Mouse (Mus musculus) midbrain, embryonic 15.5 days (tissue): ENCODE data around the gene Ebf1. TPM values are rescaled to one million over a fixed set of nuclear protein-coding genes. Genes with fewer than 3 reads are reported as not detected.

Source experiments
- ATAC-seq: fragments of 200-750 bp; cut with Nextera tagmentation; replicated peaks from 2 replicates; pipeline ENCODE4 v1.8.0; 2017; ENCODE audit warnings: moderate TSS enrichment
- H3K27ac ChIP-seq: fragments of 300-500 bp; sonication (generic); 2 replicates; pipeline ENCODE4 v1.5.1; 2015; ENCODE audit warnings: mild to moderate bottlenecking, inconsistent platforms
- H3K27me3 ChIP-seq: fragments of 300-500 bp; sonication (generic); replicated peaks from 2 replicates; pipeline ENCODE4 v1.6.1; 2015; ENCODE audit warnings: inconsistent platforms
- H3K36me3 ChIP-seq: fragments of 300-500 bp; sonication (generic); replicated peaks from 2 replicates; pipeline ENCODE4 v1.6.1; 2015; ENCODE audit warnings: inconsistent platforms
- H3K4me1 ChIP-seq: fragments of 300-500 bp; sonication (generic); 2 replicates; pipeline ENCODE4 v1.6.1; 2015; ENCODE audit warnings: inconsistent platforms
- H3K4me2 ChIP-seq: fragments of 300-500 bp; sonication (generic); 2 replicates; pipeline ENCODE4 v1.6.1; 2015; ENCODE audit warnings: inconsistent platforms, mild to moderate bottlenecking, moderate library complexity
- H3K4me3 ChIP-seq: fragments of 300-500 bp; sonication (generic); 2 replicates; pipeline ENCODE4 v1.5.1; 2015; ENCODE audit warnings: mild to moderate bottlenecking, inconsistent platforms
- H3K9ac ChIP-seq: fragments of 300-500 bp; sonication (generic); 2 replicates; pipeline ENCODE4 v1.6.1; 2015; ENCODE audit warnings: mild to moderate bottlenecking, inconsistent platforms
- H3K9me3 ChIP-seq: fragments of 300-500 bp; sonication (generic); 2 replicates; pipeline ENCODE4 v1.6.1; 2016; ENCODE audit warnings: inconsistent platforms
- WGBS: fragments of 180-500 bp; shearing (Covaris S2); methylation state at CpG from one replicate; pipeline ENCODE4 v1.1.7; 2015; ENCODE audit warnings: mixed read lengths; 5-methylcytosine and 5-hydroxymethylcytosine counted together
- polyA plus RNA-seq: library from polyadenylated mRNA; unstranded; fragments of >200 nt; fragmentation: Nextera tagmentation; extraction: Ambion mirVana; gene quantifications from 2 replicates; pipeline ENCODE4 v1.2.1, GENCODE M21; 2015

Gene Ebf1
- polyA plus RNA-seq, 1 experiment from 2014 or later, result 68.9 TPM

DNA sequence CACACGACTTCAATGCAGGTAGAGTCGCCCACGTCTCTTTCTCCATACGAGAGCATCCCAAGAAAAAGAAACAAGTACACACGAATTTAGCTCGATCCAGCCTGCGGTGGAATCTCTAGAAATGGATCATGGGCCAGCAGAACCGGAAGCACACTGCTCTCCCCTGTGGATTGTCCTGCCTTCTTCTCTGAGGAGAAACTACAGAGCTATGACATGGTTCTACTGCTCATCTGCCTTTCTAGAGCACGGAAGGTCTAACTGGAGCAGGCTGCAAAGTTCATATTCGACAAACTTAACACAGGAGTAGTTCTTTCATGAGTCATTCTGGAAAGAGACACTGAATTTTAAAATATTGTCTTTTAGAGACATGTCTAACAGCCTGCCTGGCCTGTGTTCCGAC is 8.5 kb upstream of the Ebf1 start:
- Histone ChIP-seq H3K9ac (no peak overlapping the region), H3K4me3 (no peak overlapping the region), H3K4me1 (peaks cover 25% of the 10 kb centered on the region), H3K27me3 (peaks cover 14% of the 10 kb centered on the region), H3K9me3 (no peaks in the 10 kb centered on the region), H3K36me3 (no peaks in the 10 kb centered on the region), H3K4me2 (no peak overlapping the region), H3K27ac (no peak overlapping the region)
- ATAC-seq, result no peak
- 87% methylated on average over 11 of the region's 11 CpGs for WGBS

DNA sequence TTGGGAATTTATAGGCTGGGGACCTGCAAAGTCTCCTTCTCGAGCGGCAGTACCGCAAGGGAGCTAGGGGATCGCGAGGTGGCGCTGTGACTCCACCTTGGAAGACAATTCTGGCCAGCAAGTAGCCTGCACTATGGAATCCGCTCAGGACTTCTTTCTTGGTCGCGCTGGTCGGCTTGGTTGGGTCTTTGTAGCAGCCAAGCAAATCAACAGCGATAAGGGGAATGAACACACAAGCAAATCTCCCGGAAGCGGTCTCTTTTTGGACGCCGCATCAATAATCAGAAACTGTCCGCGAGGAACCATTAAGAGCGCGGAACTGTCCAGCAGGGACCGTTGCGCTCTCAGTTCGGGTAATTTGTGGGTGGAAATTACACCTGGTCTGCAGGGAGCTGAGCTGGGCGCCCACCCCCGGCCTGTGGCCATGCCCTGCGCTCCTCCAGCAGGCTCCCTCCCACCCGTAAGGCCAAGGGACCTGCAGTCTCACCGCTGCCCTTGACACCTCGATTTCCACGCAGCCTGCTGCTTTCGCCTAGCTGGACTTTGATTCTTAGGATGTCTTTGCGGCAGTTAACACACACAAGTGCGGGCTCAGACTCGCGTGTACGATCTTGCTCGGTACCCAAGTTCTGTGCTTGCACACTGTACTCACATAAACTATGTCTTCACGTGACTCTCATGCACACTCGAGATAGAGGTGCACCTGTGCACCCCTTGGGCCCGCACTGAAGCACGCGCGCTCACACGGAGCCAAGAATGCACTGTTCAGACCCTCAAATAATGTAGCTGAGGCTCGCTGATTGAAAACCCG is 5.9 kb upstream of the Ebf1 start:
- WGBS, result 1% methylated on average over 45 of the region's 45 CpGs

DNA sequence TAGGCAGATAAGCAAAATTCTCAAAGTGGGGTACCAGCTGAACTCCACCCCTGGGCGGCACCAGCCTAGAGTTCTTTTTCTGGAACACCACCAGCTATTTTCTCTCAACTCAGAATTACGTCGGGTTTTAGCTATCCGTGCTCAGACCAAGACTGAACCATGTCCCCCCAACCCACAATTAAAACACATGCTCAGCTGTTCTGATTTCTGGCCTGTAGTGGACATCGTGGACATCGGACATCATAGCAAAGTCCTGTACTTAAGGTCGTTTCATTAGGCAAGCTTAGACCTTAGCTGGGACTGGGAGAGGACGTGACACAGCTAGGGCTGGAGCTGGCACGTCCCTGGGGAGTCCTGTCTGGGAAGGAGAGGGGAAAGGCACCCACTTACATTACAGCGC is 5.0 kb upstream of the Ebf1 start:
- Histone ChIP-seq H3K27ac (no peak overlapping the region), H3K36me3 (no peaks in the 10 kb centered on the region), H3K4me2 (peak overlapping the region; percentile 52; the same call in 1 of the 2 replicates), H3K9me3 (no peaks in the 10 kb centered on the region), H3K27me3 (peaks cover 34% of the 10 kb centered on the region), H3K9ac (no peak overlapping the region), H3K4me1 (peaks cover 34% of the 10 kb centered on the region), H3K4me3 (no peak overlapping the region)
- ATAC-seq, result no peak
- 5% methylated on average over 10 of the region's 10 CpGs for WGBS

More for the DNA sequence above, 5.9 kb upstream of the Ebf1 start:
- no peaks in the 10 kb centered on the region for H3K36me3 ChIP-seq
- no peaks in the 10 kb centered on the region for H3K9me3 ChIP-seq
- H3K4me2 ChIP-seq, result peak overlapping the region; percentile 98
- peak overlapping the region; percentile 47 for H3K9ac ChIP-seq
- ATAC-seq, result peak; percentile 90
- H3K27me3 ChIP-seq, result peaks cover 29% of the 10 kb centered on the region
- H3K27ac ChIP-seq, result peak overlapping the region; percentile 67
- peaks cover 25% of the 10 kb centered on the region for H3K4me1 ChIP-seq
- peak overlapping the region; percentile 48 for H3K4me3 ChIP-seq

DNA sequence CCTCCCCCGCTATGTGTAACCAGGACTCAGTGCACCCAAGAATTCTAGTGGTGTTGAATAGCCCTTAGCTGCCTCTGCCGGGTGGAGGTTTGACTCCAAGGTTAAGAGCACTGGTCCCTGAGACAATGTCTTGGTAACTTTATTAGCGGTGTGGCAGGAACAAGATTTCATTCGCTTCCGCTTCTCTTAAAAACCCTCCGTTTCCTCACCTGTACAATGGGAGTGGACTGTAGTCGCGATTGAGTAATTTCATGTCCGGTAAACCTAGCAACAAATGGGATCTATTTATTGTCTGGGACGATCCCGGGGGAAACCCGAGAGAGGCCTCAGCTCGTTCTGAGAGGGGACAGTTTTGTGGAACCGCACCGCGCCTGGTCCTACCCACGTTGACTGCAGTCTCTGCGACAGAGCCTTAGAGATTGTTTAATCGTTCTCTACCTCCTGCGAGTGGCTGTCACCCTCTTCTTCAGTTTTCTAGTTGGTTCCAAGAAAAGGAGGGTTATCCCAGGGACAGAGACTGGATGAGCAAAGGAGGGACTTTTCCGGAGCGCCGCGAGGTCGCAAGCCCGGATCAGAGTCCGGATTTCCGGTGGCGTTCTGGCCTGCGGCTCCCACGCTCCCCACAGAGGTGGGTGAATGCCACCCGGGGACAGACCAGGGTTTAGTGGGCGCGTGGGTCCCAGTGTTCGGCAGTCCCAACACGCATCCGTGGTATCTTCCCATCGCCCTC is 4.3 kb upstream of the Ebf1 start:
- H3K4me3 ChIP-seq, result peak overlapping the region; percentile 32
- H3K27ac ChIP-seq, result no peak overlapping the region
- H3K27me3 ChIP-seq, result peaks cover 34% of the 10 kb centered on the region
- peak overlapping the region; percentile 52 for H3K4me2 ChIP-seq
- H3K9me3 ChIP-seq, result no peaks in the 10 kb centered on the region
- 0 out of 2 replicates have a peak overlapping the region, but pooled peaks have one; percentile 7 for H3K9ac ChIP-seq
- ATAC-seq, result no peak
- H3K36me3 ChIP-seq, result no peaks in the 10 kb centered on the region
- peaks cover 35% of the 10 kb centered on the region for H3K4me1 ChIP-seq
- 2% methylated on average over 38 of the region's 38 CpGs for WGBS

DNA sequence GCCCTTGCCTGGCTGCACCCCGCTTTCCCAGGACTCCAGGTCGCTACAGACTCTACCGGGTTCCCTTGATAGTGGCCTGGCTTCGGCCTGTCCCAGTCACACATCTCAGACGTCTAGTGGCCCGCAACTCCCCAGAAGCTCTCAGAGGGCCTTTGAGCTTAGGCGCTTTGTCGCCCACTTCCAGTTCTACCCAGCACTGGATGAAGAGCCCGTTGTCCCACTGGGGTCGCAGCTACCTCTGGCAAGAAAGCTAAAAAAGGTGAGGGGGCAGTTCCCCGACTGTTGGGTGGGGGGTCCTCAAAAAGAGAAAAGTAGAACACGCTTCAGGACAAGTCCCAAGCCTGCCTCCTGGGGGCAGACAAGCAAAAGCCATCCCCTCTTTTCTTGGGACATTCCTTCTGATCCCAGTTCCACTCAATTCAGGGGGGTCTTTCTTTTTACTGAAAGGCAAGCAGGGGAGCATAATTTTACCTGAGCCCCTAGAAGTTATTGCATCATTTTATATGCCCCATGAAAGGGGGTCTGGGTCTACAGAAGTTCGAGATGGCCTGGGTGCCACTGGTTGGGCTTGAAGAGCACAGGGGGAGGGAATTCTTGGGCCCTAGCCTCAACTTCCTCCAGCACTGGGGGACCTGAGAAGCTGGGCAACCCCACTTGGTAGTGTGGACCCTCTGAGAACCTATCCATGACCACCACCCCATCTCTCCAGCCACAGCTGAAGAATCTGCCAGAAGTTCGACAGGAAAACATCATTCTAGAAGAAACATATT is 3.5 kb upstream of the Ebf1 start:
- no peaks in the 10 kb centered on the region for H3K9me3 ChIP-seq
- H3K27me3 ChIP-seq, result peaks cover 34% of the 10 kb centered on the region
- H3K4me2 ChIP-seq, result peak overlapping the region; percentile 52
- H3K27ac ChIP-seq, result no peak overlapping the region
- 9% methylated on average over 14 of the region's 14 CpGs for WGBS
- no peak for ATAC-seq
- peaks cover 35% of the 10 kb centered on the region for H3K4me1 ChIP-seq
- 0 out of 2 replicates have a peak overlapping the region, but pooled peaks have one; percentile 7 for H3K9ac ChIP-seq
- peak overlapping the region; percentile 32 for H3K4me3 ChIP-seq
- no peaks in the 10 kb centered on the region for H3K36me3 ChIP-seq

DNA sequence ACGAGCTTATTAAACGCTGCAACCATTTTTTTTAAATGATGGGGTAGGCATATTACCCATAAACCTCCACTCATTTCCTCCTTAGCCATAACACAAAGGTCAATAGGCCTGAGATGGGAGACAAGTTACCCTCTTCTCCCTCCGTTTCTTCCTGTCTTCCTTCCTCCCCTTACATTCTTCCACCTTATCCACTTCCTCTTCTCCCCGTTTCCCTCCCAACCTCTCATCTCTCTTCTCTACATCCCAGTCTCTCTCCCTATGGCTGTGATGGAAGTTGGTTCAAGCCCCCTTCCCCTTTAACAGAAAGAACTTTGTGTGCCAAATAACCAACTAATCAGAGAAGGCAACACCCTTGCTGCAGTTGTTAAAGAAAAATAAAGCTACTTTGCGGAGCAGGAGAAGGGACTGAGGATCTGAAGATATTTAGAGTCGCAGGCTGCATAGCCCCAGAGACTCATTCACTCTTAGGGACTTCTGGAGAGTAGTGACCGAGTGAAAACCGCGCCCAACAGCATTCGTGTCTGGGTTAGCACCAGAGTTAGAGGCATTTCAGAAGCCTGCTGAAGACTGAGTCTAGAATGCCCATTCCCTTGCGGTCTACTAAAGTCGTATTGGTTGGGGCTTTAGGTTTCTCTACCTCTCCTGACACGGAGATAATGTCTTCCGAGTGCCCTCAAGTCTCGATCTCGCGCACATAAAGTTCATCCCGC is 884 bp upstream of the Ebf1 start:
- peak overlapping the region; percentile 91 for H3K4me2 ChIP-seq
- no peaks in the 10 kb centered on the region for H3K36me3 ChIP-seq
- no peaks in the 10 kb centered on the region for H3K9me3 ChIP-seq
- peaks cover 41% of the 10 kb centered on the region for H3K27me3 ChIP-seq
- WGBS, result 11% methylated on average over 18 of the region's 18 CpGs
- H3K9ac ChIP-seq, result peak overlapping the region; percentile 44
- peaks cover 44% of the 10 kb centered on the region for H3K4me1 ChIP-seq
- H3K4me3 ChIP-seq, result peak overlapping the region; percentile 62
- H3K27ac ChIP-seq, result peak overlapping the region; percentile 73; the same call in 1 of the 2 replicates
- ATAC-seq, result 0 out of 2 replicates have a peak, but pooled peaks have one; percentile 0

DNA sequence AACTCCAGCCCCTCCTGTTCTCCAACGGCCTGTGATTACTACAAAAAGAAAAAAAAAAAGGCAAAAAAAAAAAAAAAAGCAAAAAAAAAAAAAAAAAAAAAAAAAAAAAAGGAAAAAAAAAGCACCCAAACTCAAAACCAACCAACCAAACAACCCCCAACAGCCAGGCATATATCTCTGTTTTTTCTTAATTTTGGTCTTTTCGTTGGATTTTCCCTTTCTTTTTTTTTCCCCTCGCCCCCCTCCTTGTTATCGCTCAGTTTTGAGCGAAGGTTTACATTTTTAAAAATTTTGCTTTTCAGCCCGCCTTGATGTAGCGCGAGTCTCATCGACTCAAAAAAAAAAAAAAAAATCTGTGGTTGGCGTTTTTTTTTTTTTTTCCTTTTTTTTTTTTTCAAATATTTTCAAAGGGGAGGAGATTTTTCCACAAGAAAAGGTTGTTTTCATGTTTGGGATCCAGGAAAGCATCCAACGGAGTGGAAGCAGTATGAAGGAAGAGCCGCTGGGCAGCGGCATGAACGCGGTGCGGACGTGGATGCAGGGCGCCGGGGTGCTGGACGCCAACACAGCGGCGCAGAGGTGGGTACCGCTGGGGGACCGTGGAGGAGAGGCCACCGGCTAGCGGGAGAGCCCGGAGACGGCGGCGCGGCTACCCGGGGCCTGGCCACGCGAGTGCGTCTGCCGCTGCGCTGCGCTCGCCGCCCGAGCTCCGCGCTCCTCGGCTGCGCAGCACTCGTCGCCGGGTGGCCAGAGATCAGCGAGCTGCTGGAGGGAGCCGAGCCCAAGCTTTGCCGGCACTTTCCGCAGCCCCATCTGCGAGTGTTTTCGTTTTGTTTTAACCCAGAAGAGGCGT is 843 bp downstream of the Ebf1 start:
- H3K27ac ChIP-seq, result peak overlapping the region; percentile 84
- peak; percentile 40 for ATAC-seq
- peaks cover 32% of the 10 kb centered on the region for H3K27me3 ChIP-seq
- no peaks in the 10 kb centered on the region for H3K9me3 ChIP-seq
- under 1% methylated on average over 55 of the region's 55 CpGs for WGBS
- no peaks in the 10 kb centered on the region for H3K36me3 ChIP-seq
- H3K4me2 ChIP-seq, result peak overlapping the region; percentile 91
- H3K4me3 ChIP-seq, result peak overlapping the region; percentile 62
- peak overlapping the region; percentile 72 for H3K9ac ChIP-seq
- H3K4me1 ChIP-seq, result peaks cover 30% of the 10 kb centered on the region

DNA sequence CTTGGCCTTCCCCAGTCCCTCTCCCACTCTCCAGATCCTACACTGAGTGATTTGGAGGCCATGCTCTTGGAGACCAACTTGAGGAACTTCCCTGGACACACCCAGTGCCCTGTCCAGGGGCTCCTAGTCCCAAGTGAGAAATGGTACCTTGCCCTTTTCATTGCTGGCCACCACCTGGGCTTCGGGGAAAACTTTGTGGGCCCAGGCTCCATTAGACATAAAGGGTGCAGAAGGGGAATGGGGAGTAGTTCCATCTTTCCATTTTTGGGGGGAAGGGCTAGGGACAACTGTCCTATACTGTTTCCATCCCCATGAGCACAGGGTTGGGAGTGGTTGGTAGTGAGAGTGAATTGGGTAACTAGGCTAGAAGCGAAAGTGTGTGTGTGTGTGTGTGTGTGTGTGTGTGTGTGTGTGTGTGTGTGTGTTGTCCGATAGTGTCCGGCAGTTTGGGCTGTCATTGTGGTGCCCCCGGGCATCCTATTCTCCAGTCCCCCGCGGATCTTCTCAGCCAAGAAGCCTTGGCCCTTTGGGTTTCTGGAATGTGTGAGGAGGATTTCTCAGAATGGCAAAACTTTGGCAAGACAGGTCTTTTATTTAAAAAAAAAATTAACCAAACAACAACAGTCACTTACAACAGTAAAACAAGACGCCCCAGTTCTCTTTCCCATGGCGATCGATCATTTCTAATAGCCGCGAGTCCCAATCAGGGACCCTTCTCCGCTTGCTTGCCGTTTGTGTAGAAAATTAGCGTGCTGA is 2.2 kb downstream of the Ebf1 start:
- 2% methylated on average over 15 of the region's 15 CpGs for WGBS
- Histone ChIP-seq H3K9me3 (no peaks in the 10 kb centered on the region), H3K36me3 (no peaks in the 10 kb centered on the region), H3K9ac (peak overlapping the region; percentile 44), H3K27ac (peak overlapping the region; percentile 73), H3K27me3 (peaks cover 27% of the 10 kb centered on the region), H3K4me1 (peaks cover 24% of the 10 kb centered on the region), H3K4me3 (peak overlapping the region; percentile 62), H3K4me2 (peak overlapping the region; percentile 91)
- ATAC-seq, result no peak

DNA sequence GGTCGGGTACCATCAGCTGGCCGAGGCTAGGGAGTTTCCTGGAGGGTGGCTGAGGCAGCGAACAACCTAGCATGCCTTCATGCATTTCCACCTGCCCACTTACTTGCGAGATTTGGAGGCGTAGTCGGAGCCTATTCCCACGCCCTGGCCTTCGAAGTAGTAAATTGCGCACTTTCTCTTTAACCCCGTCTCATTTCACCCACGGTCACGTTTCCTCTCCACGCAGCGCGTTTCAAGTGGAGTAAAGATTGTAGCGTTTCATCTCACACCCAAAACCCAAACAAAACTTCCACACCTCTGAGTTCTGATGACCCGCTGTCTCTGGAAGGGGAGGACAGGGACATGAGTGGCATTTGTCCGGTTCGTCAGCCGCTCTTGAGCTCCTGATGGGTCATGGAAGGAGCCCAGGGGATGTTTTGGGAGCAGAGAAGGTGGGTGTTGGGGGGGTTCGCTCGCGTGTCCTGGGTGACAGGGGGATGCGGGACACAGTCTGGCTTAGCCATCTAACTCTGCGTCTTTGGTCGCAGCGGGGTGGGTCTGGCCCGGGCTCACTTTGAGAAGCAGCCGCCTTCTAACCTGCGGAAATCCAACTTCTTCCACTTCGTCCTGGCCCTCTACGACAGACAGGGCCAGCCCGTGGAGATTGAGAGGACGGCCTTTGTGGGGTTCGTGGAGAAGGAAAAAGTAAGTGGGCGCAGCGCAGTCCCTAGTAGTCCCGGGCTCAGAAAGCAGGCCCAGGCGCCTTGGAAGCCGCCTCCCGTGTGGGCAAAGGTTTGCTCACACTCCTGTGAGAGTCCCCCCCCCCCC is 3.0 kb downstream of the Ebf1 start:
- Histone ChIP-seq H3K27ac (peak overlapping the region; percentile 73), H3K27me3 (peaks cover 26% of the 10 kb centered on the region), H3K4me1 (peaks cover 24% of the 10 kb centered on the region), H3K4me2 (peak overlapping the region; percentile 91), H3K36me3 (no peaks in the 10 kb centered on the region), H3K4me3 (peak overlapping the region; percentile 62), H3K9me3 (no peaks in the 10 kb centered on the region), H3K9ac (peak overlapping the region; percentile 40)
- 2% methylated on average over 41 of the region's 41 CpGs for WGBS
- no peak for ATAC-seq
